Mouse (Mus musculus) thymus, postnatal 14 days (tissue): ENCODE measurements around the gene Rps6ka6.

Source experiments
- DNase-seq: peaks from one replicate; pipeline ENCODE4 v3.0.0; 2021

Rps6ka6 gene

GRCm38 (mm10) chrX:111537859-111538258, at the start of gene Rps6ka6:
Rps6ka6 (minus strand) TSS chrX:111537959.
- DNase-seq = no peak

- no peak for DNase-seq
Observed at GRCm38 (mm10) chrX:111577044-111577443, 39.3 kb upstream of the Rps6ka6 start.

GRCm38 (mm10) chrX:111518206-111518605, 19.6 kb downstream of the Rps6ka6 start:
- DNase-seq = no peak

- DNase-seq = no peak
Observed at GRCm38 (mm10) chrX:111463565-111464093, 74.1 kb downstream of the Rps6ka6 start.

GRCm38 (mm10) chrX:111462833-111463564, 74.8 kb downstream of the Rps6ka6 start:
- DNase-seq = peak; percentile 15

- DNase-seq = no peak
Observed at GRCm38 (mm10) chrX:111462495-111462832, 75.3 kb downstream of the Rps6ka6 start.

GRCm38 (mm10) chrX:111462092-111462491, 75.7 kb downstream of the Rps6ka6 start:
- no peak for DNase-seq

- no peak for DNase-seq
Observed at GRCm38 (mm10) chrX:111460166-111460565, 77.6 kb downstream of the Rps6ka6 start.

GRCm38 (mm10) chrX:111436571-111436970, 101.2 kb downstream of the Rps6ka6 start:
- DNase-seq = no peak

GRCm38 (mm10) chrX:111414775-111415174, 123.0 kb downstream of the Rps6ka6 start:
- no peak for DNase-seq

- no peak for DNase-seq
Observed at GRCm38 (mm10) chrX:111404816-111405215, 132.9 kb downstream of the Rps6ka6 start.

- DNase-seq = no peak
Observed at GRCm38 (mm10) chrX:111377020-111377419, 160.7 kb downstream of the Rps6ka6 start.

- DNase-seq = no peak
Observed at GRCm38 (mm10) chrX:111374177-111374576, 163.6 kb downstream of the Rps6ka6 start.
